Mouse (Mus musculus) retina, embryonic 14.5 days (tissue): ENCODE data around the gene Disp2.
A peak's percentile ranks its signal among the peaks of the same experiment; 100 is the strongest.

ENCODE experiments used
- DNase-seq: peaks from one replicate; pipeline ENCODE4 v3.0.0-alpha.2; 2015; ENCODE audit warnings: low spot score

Gene Disp2

DNA sequence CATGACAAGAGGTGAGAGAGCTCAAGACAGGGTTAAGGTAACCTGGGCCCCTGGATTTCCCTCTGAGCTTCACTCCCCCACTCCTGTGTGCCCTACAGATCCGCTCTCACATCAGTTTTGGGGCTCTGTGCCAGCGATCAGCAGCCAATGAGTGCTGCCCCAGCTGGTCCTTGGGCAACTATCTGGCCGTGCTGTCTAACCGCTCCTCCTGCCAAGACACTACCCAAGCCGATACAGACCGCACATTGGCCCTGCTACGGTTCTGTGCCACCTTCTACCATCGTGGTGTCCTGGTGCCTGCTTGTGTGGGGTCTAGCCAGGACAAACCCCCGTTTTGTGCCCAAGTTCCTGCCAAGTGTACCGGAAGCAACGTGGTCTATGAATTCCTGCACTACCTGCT lies 10.0 kb downstream of the Disp2 start:
- DNase-seq: no peak

DNA sequence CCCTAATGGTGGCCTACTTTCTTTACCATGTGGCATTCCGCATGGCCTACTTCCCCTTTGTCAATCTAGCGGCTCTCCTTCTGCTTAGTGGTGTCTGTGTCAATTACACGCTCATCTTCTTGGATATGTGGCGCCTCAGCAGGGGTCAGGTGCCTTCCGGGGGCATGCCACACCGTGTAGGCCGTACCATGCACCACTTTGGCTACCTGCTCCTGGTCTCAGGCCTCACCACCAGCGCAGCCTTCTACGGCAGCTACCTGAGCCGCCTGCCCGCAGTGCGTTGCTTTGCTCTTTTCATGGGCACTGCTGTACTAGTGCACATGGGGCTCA lies 10.7 kb downstream of the Disp2 start:
- no peak for DNase-seq

DNA sequence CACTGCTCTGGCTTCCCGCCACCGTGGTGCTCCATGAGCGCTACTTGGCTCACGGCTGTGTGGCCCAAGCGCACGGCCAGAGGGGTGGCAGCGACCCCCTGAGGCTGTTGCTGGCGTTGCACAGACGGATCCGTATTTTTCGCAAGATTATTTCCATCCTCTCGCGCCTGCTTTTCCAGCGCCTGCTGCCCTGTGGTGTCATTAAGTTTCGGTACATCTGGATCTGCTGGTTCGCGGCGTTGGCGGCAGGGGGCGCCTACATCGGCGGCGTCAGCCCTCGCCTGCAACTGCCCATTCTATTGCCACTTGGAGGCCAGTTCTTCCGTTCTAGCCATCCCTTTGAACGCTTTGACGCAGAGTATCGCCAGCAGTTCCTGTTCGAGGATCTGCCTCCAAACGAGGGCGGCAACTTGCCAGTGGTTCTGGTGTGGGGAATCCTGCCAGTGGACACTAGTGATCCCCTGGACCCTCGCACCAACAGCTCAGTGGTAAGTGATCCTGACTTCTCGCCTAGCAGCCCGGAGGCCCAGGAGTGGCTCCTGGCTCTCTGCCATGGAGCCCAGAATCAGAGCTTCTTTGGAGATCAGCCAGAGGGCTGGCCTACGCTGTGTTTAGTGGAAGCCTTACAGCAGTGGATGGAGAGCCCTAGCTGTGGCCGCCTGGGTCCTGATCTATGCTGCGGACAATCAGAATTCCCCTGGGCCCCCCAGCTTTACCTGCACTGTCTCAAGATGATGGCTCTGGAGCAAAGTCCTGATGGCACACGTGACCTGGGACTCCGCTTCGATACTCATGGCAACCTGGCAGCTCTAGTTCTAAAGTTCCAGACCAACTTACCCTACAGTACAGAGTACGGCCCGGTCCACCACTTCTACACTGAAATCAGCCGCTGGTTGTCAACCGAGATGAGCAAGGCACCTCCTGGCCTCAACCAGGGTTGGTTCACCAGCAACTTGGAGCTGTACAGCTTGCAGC lies 11.3 kb downstream of the Disp2 start:
- peak; percentile 72 for DNase-seq

DNA sequence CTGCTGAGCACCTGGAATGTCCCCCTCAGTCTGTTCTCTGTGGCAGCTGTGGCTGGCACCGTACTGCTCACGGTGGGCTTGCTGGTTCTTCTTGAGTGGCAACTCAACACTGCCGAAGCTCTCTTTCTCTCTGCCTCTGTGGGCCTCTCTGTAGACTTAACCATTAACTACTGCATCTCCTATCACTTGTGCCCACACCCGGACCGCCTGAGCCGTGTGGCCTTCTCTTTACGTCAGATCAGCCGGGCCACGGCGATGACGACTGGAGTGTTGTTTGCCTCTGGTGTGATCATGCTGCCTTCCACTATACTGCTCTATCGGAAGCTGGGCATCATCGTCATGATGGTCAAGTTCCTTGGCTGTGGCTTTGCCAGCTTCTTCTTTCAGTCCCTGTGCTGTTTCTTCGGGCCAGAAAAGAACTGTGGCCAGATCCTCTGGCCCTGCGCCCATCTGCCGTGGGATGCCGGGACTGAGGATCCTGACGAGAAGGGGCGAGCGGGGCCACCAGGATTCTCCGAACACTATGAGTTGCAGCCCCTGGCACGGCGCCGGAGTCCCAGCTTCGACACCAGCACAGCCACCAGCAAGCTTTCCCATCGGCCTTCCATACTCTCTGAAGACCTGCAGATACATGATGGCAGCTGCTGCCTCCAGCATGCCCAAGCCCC lies 12.2 kb downstream of the Disp2 start:
- DNase-seq: no peak

DNA sequence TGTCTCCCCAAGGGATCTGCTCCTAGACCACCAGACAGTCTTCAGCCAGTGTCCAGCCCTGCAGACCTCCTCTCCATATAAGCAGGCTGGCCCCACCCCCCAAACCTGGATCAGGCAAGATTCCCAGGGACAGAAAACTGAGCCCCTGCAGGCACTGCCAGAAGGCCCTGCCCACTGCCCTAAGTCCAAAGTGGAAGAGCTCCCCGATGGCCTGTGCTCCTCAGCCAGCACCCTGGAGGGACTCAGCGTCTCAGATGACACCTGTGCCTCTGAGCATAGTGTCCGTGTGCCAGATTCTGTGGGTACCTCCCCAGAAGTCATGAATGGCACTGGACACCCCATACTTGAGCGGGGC lies 12.7 kb downstream of the Disp2 start:
- no peak for DNase-seq

DNA sequence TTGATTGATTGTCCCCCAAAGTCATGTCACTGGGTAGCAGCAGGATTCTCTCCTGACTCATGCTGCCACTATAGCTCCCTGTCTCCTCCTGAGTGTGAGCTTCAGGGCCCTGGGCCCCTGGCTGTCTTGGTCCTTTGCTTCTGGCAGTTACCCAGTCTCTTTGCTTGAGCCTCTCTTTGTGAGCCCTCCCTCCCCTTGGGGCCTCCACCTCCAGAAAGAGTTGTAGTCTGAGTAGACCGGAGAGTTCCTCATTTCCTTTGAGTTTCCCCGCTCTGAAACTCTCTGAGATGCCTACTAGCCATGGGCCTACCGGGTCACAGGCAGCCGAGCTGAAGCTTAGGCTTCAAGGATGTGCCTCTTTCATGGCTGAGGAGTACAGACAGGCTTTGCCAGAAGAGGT lies 14.1 kb downstream of the Disp2 start:
- DNase-seq: no peak

DNA sequence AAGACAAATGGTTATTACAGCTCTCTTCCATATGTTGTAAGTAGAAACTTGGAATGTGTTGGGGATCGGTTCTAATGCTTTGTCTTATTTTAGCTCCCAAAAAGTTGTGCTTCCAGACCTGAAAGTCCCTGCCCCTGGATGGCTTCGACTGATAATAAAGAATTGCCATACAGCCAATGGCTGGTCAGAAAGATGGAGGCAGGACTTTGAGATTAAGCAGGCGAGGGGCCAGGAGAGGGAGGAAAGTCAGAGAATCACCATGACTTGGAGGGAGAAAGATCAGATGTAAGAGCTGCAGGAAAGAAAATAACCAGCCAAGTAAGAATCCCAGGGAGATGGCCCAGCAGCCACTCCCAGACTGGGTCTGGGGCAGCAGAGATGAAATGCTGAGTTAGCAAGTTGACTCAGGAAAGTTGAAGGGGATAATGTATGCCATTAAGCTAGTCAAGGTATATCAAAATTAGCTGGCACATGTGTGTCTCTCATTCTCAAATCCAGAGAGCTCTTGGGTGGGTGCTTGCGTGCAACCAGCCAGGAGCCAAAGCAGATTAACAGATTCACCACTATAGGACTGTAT lies 23.1 kb downstream of the Disp2 start:
- no peak for DNase-seq

DNA sequence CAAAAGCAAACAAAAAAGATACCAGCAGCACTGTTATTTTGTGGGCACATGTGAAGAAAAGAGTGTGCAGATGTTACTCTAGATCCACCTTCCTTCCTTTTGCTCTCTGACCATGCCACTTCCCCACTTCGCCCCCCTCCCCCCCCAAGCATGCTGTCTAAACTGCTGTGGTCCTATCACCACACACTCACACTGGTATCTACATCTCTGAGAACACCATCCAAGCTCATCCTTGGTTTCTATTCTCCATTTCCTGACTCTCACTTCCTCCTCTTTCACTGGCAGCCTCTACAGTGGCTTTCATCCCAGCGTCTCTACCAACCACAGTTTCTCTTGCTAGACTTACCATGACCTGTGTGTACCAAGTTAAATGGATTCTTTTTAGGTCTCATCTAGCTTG lies 25.0 kb downstream of the Disp2 start:
- DNase-seq: no peak

DNA sequence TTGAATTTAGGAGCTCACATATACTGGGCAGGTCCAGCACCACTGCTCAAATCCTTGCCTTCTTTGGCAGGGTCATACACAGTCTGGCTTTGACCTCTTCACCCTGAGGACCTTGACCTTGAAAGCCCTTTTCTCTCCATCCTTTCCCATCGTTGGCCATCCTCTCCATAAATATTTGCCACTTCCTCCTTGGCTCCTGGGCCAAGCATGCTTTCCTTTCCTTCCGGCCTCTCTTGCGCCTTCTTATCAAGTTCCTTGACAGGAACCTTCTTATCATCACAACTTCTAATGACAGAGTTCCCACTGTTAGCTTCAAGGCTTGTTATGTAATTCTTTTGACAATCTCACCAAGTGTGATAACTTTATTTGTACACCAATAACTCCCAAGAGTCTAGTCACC lies 25.6 kb downstream of the Disp2 start:
- DNase-seq: no peak

DNA sequence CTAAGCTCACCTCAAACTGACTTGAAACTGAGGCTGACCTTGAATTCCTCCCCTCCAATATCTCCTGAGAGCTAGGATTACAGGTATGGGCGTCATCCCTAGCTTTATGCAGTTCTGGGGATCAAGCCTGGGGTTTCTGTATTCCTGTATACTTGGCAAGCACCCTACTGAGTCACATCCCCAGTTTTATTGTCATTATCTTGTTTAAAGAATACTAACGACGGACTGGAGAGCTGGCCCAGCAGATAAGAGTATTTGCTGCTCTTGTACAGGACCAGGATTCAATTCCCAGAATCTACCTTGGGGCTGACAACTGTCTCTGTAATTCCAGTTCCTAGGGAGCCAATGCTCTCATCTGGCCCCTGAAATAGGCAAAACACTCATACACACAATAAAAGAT lies 26.2 kb downstream of the Disp2 start:
- no peak for DNase-seq

DNA sequence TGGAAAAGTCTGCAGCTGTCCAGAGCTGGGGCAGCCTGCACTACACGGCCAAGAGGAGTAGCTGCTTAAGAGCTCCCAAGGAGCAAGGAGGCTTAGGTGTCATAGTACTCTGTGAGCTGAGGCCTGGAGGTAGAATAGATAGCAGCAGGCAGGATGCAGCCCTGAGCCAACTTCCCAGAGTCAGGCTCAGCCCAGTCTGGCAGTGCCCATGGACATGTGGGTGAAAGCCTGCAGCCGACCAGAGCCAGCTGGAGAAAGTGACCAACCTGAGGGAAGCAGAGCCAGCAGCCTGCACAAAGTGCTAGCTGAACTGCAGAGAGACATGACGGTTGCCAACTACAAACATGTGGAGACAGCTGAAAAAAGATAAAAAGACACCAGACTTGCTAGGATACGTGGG lies 27.3 kb downstream of the Disp2 start:
- DNase-seq: no peak

DNA sequence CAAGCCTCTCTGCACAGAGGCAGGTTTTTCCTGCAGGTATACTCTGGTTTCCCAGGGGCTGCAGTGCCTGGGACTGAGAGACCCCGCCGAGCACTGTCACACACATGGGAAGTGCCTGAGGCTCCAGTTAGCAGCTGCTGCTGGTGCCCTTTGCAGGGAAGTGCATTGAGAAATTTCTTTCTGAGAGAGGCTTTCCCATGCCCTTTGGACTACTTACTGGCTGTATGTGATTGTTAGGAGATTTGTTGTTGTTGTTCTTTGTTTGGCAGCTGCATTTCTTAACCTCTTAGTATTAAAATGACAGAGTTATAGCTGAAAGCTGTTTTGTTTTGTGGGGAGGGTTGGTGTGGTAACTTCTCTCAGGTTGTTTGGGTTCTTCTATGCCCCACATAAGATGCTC lies 31.3 kb downstream of the Disp2 start:
- DNase-seq: no peak

DNA sequence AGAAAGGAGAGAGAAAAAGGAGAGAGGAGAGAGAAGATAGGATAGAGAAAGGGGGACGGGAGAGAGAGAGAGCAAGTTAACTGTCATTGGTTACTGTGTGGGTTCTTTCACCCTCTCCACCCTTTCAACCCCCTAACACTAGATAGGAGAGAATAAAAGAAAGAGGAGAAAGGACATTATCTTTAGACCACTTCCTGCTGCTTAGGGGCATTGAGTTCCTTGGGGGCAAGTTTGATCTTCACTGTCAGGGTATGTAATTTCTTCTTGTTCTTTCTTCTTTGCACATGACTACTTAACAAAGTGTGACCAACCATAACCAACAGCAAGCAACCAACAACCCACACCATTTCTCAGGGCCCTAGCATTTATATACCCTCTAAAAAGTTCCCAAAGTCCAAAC lies 33.2 kb downstream of the Disp2 start:
- no peak for DNase-seq

DNA sequence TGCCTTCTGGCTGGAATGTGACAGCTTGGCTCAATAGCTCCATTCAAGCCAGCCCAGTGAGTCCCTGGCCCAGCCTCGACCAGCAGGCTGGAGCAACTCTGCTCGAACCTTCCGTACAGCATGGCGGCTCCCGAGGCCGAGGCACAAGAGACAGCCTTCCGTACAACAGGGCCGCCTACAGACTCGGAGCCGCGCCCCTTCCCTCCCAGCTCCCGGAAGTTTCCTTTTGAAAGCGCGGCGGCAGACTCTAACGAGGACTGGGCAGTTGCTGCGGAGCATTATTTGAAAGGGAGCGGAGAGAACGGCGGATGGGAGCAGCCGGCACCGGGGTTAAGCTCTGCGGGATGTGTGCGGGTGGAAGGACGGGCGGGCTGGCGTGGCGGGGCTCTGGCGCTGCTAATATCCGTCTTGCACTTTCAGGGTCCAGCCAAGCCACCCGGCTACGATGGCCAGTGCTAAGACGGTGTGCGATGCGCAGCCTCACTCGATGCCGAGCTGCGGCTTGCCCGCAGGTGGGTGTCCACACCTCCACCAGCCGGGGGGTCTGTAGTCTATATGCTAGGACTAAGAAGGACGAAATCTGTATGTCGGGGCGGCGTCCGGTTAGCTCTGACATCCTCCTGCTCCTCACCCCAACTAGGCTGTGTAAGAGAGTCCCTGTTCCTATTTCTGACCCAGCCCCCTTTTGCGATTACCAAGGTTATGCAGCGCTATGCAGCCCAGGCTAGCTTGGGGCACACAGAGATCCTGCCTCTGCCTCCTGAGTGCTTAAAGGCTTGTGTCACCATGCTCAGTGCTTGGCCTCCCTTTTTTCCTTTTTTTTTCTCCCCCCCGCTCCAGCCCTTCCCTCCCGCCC lies 34.7 kb downstream of the Disp2 start, which contains the start of gene Knstrn:
TSS of gene Knstrn (plus strand) at position 23 of the 856 bp plus-strand sequence.
- DNase-seq: peak; percentile 96

DNA sequence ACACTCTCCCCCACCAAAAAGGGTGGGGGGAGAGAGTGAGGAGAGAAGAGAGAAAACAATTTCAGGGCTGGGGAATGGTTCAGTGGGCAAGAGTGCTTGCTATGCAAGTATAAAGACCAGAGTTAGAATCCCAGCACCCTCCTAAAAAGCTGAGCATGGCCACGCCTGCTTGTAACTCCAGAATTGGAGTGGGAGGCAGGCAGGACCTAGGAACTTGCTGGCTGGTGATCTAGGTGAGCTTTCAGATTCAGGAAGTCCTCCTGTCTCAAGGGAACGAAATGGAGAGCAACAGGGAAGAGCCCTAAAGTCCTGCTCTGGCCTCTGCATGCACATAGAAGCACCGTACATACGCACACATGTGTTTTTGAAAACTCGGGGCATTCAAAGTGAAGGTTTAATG lies 43.3 kb downstream of the Disp2 start:
- DNase-seq: no peak

DNA sequence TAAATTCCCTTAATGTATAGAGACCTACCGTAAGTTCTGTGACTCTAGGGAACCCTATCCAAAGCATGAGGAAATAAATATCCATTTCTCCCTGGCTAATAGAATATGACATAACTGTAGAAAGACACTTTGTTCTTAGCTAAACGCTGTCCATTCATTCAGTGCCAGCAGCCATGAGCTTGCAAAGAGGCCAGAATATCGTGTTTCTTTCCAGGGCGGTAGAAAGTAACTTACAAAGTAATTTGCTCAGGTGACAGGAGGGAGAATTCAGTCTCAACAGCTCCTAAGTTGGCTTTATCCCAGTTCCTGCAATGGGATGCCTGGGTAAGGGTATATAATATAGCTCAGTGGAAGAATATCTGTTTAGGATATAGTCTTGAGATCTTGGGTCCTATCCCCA lies 44.9 kb downstream of the Disp2 start:
- no peak for DNase-seq

DNA sequence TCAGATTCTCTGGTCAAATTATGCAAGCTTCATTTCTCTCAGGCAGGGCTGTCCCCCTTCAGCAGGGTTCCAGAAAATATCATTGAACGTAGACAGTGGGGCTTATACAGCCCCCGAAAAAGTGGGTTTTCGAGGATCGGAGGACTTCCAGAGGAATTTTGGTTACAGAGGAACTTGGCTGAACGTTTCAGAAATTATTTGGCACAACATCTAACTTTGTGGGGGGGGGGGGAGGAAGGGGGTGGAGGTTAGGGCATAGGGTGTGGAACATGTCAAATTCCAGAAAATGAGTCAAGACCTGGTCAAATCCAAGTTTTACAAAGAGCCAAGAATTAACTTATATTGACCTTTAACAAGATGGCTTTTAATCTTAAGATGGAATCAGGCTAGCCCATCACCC lies 49.6 kb downstream of the Disp2 start:
- DNase-seq: no peak

DNA sequence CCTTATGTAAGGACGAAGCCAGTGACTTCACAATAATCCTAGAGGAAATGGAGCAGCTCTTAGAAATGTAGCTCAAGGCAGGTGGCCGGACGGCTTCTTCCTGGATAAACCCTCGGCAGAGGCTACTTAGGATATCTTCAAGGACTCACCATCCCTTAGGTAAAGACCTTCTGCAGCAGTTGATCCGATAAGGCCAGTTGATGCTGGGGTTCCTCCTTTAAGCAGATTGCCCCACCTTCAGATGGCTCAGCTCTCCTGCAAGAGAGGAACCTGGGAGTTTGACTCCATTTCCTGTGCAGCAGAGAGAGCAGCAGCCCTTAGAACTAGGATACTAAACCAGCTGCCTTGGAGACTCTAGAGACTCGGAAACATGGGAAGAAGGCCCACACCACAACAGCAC lies 54.5 kb downstream of the Disp2 start:
- DNase-seq: no peak

DNA sequence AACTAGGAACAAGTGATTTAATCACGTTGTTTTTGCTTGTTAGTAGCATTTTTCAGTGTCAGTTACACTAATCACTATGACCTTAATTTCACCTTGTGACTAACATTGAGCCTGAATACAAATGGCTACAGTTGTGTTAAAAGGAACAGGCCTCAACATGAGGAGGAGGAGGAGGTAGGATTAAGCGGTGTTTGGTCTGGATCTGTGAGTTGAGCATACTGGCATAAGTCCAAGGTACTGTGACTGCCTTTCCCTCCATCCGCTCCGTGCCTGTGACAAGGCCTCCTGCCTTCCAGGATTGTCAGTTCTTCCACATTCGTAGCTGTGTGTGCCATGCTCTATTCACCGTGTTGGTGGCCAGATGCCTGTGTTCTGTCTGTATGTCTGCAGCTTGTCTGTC lies 55.6 kb downstream of the Disp2 start:
- no peak for DNase-seq

DNA sequence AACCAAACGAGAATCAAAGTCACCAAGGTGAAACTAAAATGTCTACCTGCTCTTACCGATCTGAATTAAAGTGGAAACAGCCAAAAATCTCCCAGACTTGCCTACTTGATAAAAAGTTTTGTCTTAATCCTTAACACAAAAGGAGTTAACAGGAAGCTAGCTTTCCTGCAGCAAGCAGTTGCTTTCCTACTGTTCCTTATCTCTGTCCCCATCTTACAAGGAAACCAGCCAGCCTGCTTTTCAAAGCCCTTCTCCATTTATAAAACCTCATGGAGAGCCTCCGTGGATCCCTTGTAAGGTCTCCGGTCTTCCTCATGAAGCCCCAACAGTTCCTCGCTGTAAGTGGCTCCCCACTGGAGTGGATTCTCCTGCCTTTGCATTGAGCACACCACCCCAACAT lies 58.8 kb downstream of the Disp2 start:
- DNase-seq: no peak

DNA sequence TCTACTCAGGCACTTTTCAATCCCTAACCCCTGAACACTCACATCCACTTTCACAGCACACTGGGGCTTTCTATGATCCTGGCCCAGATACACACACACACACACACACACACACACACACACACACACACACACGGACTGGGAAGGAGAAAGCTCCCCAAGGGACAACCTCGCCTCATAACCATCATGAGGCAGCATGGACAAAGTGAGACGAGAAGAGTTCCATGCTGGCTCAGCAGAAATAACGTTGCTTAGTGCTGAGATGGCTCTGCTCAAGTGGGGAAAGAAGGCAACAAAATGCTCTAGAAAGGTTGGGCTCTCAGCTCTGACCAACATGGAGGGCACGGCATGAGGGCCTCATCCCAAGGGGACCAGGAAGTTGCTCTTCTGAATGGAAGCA lies 61.7 kb downstream of the Disp2 start:
- no peak for DNase-seq

DNA sequence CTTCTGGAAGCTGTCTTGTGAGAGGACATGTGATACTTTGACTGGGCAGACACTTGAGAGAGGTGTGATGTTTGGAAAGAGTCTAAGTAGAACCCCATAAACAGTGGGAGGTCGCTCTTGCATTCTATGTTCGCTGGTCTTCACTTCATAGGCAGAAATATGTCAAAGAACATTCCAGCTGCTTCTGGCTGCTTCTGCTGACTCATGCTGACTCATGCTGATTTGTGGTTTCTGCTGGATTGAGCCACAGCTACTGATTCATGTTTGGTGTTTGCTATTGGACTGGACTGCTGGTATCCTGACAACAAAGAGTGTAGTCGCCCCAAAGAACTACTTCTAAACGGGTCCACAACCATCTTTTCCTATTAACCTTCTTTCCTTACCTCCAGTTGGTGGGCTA lies 62.3 kb downstream of the Disp2 start:
- no peak for DNase-seq
